Mouse (Mus musculus) CD4-positive, CD25-positive, alpha-beta regulatory T cell, adult 2 months (primary cell): ENCODE measurements around the gene Pnpla6.

ENCODE experiments used
- DNase-seq: peaks from one replicate; pipeline ENCODE4 v3.0.0-alpha.2; 2012; ENCODE audit warnings: low read depth, low spot score

The Pnpla6 gene

GRCm38 (mm10) chr8:3507979-3508754 is 7.0 kb upstream of the Pnpla6 start:
- DNase-seq, result no peak

- DNase-seq, result no peak
These were observed 420 bp upstream of the Pnpla6 start for GRCm38 (mm10) chr8:3514681-3515247.

GRCm38 (mm10) chr8:3515771-3516417 is 710 bp downstream of the Pnpla6 start:
- peak; percentile 55 for DNase-seq

GRCm38 (mm10) chr8:3516450-3517116 is 1.4 kb downstream of the Pnpla6 start:
- DNase-seq, result peak; percentile 93

GRCm38 (mm10) chr8:3517117-3517495 is 1.9 kb downstream of the Pnpla6 start:
- peak; percentile 10 for DNase-seq

GRCm38 (mm10) chr8:3522007-3522697 is 7.0 kb downstream of the Pnpla6 start:
- no peak for DNase-seq

- no peak for DNase-seq
These were observed 15.6 kb downstream of the Pnpla6 start for GRCm38 (mm10) chr8:3530816-3531215.

GRCm38 (mm10) chr8:3531936-3532335 is 16.8 kb downstream of the Pnpla6 start:
- no peak for DNase-seq

GRCm38 (mm10) chr8:3536053-3536841 is 21.1 kb downstream of the Pnpla6 start:
- DNase-seq, result peak; percentile 54

GRCm38 (mm10) chr8:3536940-3537339 is 21.8 kb downstream of the Pnpla6 start:
- no peak for DNase-seq

- no peak for DNase-seq
These were observed 22.5 kb downstream of the Pnpla6 start for GRCm38 (mm10) chr8:3537666-3538065.

- no peak for DNase-seq
These were observed 24.0 kb downstream of the Pnpla6 start for GRCm38 (mm10) chr8:3539146-3539545.

- DNase-seq, result no peak
These were observed 24.9 kb downstream of the Pnpla6 start for GRCm38 (mm10) chr8:3540076-3540475.

GRCm38 (mm10) chr8:3546511-3546910 is 31.3 kb downstream of the Pnpla6 start:
- DNase-seq, result no peak

- DNase-seq, result no peak
These were observed 37.1 kb downstream of the Pnpla6 start for GRCm38 (mm10) chr8:3552240-3552639.

GRCm38 (mm10) chr8:3556114-3556513 is 40.9 kb downstream of the Pnpla6 start:
- peak; percentile 13 for DNase-seq

GRCm38 (mm10) chr8:3567641-3568371 is 52.6 kb downstream of the Pnpla6 start, which contains the start of gene C330021F23Rik:
C330021F23Rik (plus strand) TSS chr8:3567990.
- DNase-seq, result no peak

GRCm38 (mm10) chr8:3568378-3568777 is 53.2 kb downstream of the Pnpla6 start:
- no peak for DNase-seq

- no peak for DNase-seq
These were observed 54.6 kb downstream of the Pnpla6 start for GRCm38 (mm10) chr8:3569784-3570183.

- DNase-seq, result no peak
These were observed 59.4 kb downstream of the Pnpla6 start for GRCm38 (mm10) chr8:3574546-3574945.
